Mouse (Mus musculus) urinary bladder, postnatal 10 days (tissue): ENCODE data around the gene Necab3.

Experiments
- DNase-seq: peaks from one replicate; pipeline ENCODE4 v3.0.0; 2022; ENCODE audit warnings: low spot score

The Necab3 gene

GRCm38 (mm10) chr2:154541630-154542029 lies 17.1 kb downstream of the Necab3 start:
- DNase-seq: no peak

DNA sequence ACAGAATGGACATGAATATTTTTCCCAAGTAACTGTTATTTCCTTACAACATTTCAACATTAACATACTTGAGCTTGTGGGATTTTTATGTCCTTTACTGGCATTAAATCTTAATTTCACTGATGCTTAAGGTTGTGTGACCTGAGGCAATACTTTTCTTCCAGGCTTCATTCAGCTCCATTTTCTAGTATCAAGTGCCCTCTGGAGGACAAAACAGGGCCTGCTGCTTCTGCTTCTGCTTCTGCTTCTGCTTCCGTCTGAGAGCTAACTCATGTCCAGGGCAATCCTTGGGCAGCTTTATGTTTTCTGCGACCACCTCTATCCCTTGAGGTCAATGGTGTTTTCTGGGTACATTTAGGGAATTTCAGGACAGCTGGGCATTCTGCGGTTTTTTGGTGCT lies 19.0 kb downstream of the Necab3 start:
- no peak for DNase-seq

DNA sequence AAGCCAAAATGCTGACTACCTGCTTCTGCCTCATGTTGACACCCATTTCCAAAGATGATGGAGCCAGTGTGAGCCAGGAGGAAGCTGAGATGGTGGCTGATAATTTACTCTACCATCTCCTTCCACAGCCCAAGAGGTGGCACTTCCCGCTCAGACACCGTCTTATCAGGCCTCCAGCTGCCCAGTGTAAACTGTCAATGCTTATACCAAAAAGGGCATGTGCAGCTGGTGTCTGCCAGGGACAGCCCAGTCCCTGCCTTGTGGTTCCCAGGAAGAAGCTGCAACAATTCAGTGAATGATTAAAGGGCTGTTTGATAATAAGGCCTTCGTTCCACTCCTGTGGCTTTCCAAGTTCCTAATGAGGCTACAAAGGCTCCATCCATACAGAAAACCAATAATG lies 20.0 kb downstream of the Necab3 start:
- DNase-seq: no peak

DNA sequence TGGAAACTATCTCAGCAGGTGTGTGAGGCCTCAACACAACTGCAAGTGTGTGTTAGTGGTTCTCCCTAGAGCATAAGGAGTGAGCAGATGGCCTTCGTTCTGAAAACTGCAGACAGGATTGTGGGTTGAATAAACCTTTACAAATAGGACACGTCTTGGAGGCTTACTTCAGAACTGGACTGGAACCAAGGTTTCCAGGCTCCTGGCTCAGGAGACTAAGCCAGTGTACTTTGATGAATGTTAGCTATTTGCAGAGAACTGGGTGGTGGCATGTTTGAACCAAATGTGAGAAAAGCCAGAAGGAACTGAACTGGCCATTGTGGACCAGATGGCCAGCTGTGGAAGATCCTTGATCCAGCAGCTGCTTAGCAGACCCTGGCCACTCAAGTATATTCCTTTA lies 20.4 kb downstream of the Necab3 start:
- no peak for DNase-seq

DNA sequence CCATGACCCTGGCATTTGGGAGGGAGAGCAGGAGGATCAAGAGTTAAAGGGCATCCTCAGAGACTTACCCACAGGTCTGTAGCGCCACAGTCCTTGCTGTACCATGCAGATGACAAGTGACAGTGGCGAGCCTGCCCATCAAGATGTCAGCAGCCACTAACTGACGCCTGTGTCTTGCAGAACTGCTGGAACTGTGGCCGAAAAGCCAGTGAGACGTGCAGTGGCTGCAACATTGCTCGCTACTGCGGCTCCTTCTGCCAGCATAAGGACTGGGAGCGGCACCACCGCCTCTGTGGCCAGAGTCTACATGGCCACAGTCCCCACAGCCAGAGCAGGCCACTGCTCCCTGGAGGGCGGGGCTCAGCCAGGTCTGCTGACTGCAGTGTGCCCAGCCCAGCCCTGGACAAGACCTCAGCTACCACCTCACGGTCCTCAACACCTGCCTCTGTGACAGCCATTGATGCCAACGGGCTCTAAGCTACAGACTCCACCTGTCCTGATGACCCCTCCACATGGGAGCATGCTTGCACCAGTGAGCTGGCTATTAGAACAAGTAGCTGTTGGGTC lies 23.9 kb downstream of the Necab3 start:
- no peak for DNase-seq

GRCm38 (mm10) chr2:154532888-154533287 lies 25.8 kb downstream of the Necab3 start:
- DNase-seq: no peak

DNA sequence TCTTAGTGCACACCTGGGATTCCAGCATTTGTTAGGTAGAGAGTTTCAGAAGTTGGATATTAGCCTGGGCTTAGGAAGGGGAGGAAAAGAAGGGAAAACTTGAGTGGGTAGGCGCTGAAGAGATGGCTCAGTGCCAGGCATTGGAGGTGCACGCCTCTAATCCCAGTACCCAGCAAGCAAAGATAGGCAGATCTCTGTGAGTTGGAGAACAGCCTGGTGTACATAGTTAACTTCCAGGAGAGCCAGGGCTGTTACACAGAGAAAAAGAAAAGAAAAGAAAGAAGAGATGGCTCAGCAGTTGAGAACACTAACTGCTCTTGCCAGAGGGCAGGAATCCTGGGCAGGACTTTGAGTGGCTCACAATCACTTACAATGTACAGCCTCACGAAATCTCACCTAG lies 32.2 kb downstream of the Necab3 start:
- DNase-seq: no peak

DNA sequence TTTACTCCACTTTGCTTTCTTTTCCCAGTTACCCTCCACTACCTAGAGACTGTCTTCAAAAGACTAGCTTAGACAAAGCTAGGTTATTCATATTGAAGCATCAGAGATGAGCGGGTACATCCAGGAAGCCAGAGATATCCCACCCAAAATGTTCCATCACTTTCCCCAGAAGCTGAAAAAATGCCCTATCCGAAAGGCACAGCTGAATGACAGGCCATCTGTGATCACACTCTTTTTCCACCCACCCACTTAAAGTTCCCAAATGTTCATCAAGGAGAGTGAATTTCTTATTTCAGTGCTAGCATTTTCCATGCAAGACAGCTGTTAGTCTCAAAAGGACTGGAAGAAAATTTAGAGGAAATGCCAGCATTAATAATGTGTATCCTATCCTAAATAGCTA lies 33.4 kb downstream of the Necab3 start:
- no peak for DNase-seq

- no peak for DNase-seq
Measured at GRCm38 (mm10) chr2:154522334-154522733, 36.4 kb downstream of the Necab3 start.

- DNase-seq: no peak
Measured at GRCm38 (mm10) chr2:154521449-154521848, 37.2 kb downstream of the Necab3 start.

DNA sequence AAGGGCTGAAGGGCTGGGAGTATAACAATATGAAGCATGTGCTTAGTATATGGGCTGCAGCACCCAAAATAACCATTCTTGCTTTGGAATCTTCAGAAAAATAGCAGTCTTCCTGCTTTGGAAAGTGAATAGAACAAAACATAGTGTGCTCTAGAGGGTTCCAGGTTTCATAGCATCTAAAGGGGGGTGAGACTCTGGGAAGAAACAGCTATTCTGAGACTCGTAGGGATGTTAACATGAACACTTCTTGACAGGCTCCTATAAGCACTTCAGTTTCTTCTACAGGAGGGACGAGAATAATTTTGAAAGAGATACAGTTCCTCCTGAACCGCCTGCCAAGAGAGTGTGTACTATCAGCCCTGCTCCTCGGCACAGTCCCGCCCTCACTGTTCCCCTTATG lies 41.3 kb downstream of the Necab3 start:
- no peak for DNase-seq

DNA sequence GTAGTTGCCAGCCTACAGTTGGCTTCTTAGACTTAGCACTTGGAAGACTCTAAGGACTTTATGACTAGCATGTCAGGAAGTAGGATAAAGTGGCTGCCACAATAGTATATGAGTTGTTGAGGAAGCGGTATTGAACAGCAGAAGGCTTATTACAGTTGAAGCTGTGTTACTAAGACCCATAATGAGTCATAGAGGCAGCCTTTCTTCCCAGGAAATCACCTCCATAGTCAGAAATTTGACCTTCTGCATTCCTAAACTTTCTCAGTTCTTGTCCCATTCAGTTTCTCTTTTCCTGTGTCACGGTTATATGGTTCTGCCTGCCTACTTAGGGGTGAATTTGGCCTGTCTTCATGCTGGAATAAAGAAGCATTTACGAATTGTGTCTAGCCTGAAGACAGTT lies 41.7 kb downstream of the Necab3 start:
- no peak for DNase-seq

GRCm38 (mm10) chr2:154510141-154510540 lies 48.5 kb downstream of the Necab3 start:
- no peak for DNase-seq

- DNase-seq: no peak
Measured at GRCm38 (mm10) chr2:154508450-154508849, 50.2 kb downstream of the Necab3 start.

- DNase-seq: no peak
Measured at GRCm38 (mm10) chr2:154507566-154508283, 51.0 kb downstream of the Necab3 start.

- no peak for DNase-seq
Measured at GRCm38 (mm10) chr2:154507076-154507475, 51.6 kb downstream of the Necab3 start.

DNA sequence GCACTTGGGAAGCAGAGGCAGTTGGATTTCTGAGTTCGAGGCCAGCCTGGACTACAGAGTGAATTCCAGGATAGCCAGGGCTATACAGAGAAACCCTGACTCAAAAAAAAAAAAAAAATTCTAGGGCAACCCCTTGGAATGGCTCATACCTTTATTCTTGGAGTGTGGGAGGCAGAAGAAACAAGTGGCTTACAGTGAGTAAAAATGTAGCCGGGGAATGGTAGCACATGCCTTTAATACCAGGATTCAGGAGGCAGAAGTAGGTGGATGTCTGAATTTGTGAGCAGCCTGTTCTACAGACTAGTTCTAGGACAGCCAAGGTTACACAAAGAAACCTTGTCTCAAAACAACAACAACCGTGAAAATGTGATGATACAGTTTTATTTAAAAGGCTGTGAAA lies 57.9 kb downstream of the Necab3 start:
- DNase-seq: no peak

GRCm38 (mm10) chr2:154499717-154500247 lies 58.9 kb downstream of the Necab3 start:
- no peak for DNase-seq

GRCm38 (mm10) chr2:154498571-154498970 lies 60.1 kb downstream of the Necab3 start:
- DNase-seq: no peak

DNA sequence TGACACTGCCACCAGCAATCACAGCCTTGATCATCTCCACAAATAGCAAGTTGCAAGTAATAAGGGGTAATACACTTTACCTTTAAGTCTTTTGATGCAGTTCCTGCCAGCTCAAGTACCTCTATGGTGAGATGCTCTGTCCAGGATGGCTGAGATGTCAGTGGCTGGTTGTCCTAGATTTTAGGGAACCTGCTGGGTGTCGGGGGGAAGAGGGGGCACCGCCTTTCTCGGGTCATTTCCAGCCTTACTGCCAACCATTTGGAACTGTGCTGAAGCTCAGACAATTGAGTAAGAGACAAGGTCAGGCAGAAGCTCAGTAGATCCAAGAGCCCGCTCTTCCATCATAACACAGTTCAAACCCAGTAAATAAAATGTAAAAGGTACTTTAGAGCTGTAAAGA lies 63.7 kb downstream of the Necab3 start:
- DNase-seq: no peak
